ENCODE assay signal across 8 mouse cellular contexts in genomic region chr17:34836155-34836855, GRCm38 (mm10). TPM values are rescaled to one million over a fixed set of nuclear protein-coding genes. Genes with fewer than 3 reads are reported as not detected.
DNase-seq lines count a peak whose midpoint lies in the region; ATAC-seq lines count a peak whose summit lies in the region.

No protein-coding gene starts in this region.

- H3K4me1 ChIP-seq in kidney, embryonic 14.5 days (ENCODE audit: control insufficient read depth, insufficient read depth, low read length) = peaks cover 16% of the 10 kb centered on the region
- peaks cover 35% of the 10 kb centered on the region for H3K4me1 ChIP-seq in hindbrain, embryonic 13.5 days (replicated peaks)
- H3K4me1 ChIP-seq in midbrain, embryonic 10.5 days = peaks cover 34% of the 10 kb centered on the region

- no peak for DNase-seq in kidney, postnatal 14 days
- DNase-seq in midbrain, embryonic 10.5 days (ENCODE audit: low spot score) = no peak
- no peak for DNase-seq in left cerebral cortex, adult 8-10 months (ENCODE audit: low spot score in 2 of 2)
- DNase-seq in layer of hippocampus, adult 18-20 months (ENCODE audit: low spot score in 2 of 2) = no peak
- DNase-seq in left cerebral cortex, postnatal 4 days = no peak

- intact Hi-C loops in left cerebral cortex, postnatal 4 days (cut with DNase I) = loop anchor here (5.0 kb wide), 1 partner anchor 184 kb away; no protein-coding TSS in a partner anchor

- peak; percentile 79 for ATAC-seq in kidney, embryonic 14.5 days (ENCODE audit: low FRiP score, low TSS enrichment)
- ATAC-seq in common myeloid progenitor, adult 5-6 weeks (replicated peaks; ENCODE audit: low read depth, poor library complexity, severe bottlenecking) = peak; percentile 63
- ATAC-seq in hindbrain, embryonic 13.5 days (ENCODE audit: low FRiP score) = peak; percentile 86

- H3K36me3 ChIP-seq in kidney, embryonic 14.5 days (ENCODE audit: control insufficient read depth, insufficient read depth, low read length) = peaks cover 29% of the 10 kb centered on the region
- H3K36me3 ChIP-seq in hindbrain, embryonic 13.5 days = peaks cover 52% of the 10 kb centered on the region
- H3K36me3 ChIP-seq in midbrain, embryonic 10.5 days = peaks cover 69% of the 10 kb centered on the region

- H3K27ac ChIP-seq in kidney, embryonic 14.5 days (ENCODE audit: low read depth, low read length) = no peak overlapping the region
- H3K27ac ChIP-seq in hindbrain, embryonic 13.5 days = peak overlapping the region; percentile 87
- peak overlapping the region; percentile 84 for H3K27ac ChIP-seq in midbrain, embryonic 10.5 days (replicated peaks)

- no peaks in the 10 kb centered on the region for H3K9me3 ChIP-seq in kidney, embryonic 14.5 days (ENCODE audit: control insufficient read depth, low read length)
- no peaks in the 10 kb centered on the region for H3K9me3 ChIP-seq in hindbrain, embryonic 13.5 days
- no peaks in the 10 kb centered on the region for H3K9me3 ChIP-seq in midbrain, embryonic 10.5 days (replicated peaks)

- no peaks in the 10 kb centered on the region for H3K27me3 ChIP-seq in kidney, embryonic 14.5 days (ENCODE audit: control insufficient read depth, insufficient read depth, low read length)
- H3K27me3 ChIP-seq in hindbrain, embryonic 13.5 days = no peaks in the 10 kb centered on the region
- no peaks in the 10 kb centered on the region for H3K27me3 ChIP-seq in midbrain, embryonic 10.5 days (ENCODE audit: low read depth, poor library complexity, severe bottlenecking)

- peak overlapping the region; percentile 88 for H3K4me3 ChIP-seq in kidney, embryonic 14.5 days (ENCODE audit: low read length)
- H3K4me3 ChIP-seq in hindbrain, embryonic 13.5 days = peak overlapping the region; percentile 68
- peak overlapping the region; percentile 84 for H3K4me3 ChIP-seq in midbrain, embryonic 10.5 days

- WGBS in kidney, embryonic 14.5 days = 5% methylated on average over 43 of the region's 48 CpGs
- 3% methylated on average over 48 of the region's 48 CpGs for WGBS in hindbrain, embryonic 13.5 days
- 4% methylated on average over 48 of the region's 48 CpGs for WGBS in midbrain, embryonic 10.5 days

- peak overlapping the region; percentile 61 for H3K9ac ChIP-seq in kidney, embryonic 14.5 days (ENCODE audit: low read depth, low read length)
- peak overlapping the region; percentile 86 for H3K9ac ChIP-seq in hindbrain, embryonic 13.5 days

- peak overlapping the region; percentile 96 for H3K4me2 ChIP-seq in kidney, embryonic 14.5 days (replicated peaks; ENCODE audit: low read depth, low read length)
- peak overlapping the region; percentile 99 for H3K4me2 ChIP-seq in hindbrain, embryonic 13.5 days

RNA-seq across cellular contexts. Expression of gene Stk19, which starts 0.4 kb away (rescaled TPM):
- polyA plus RNA-seq in kidney, embryonic 14.5 days (2014; fragmentation: Nextera tagmentation; extraction: Ambion mirVana) = 25.2 and 28.7 TPM in 2 replicates
- 10.0 and 32.9 TPM in 2 replicates for total RNA-seq in common myeloid progenitor, adult 5-6 weeks (2017)
- polyA plus RNA-seq in hindbrain, embryonic 13.5 days (2015; fragmentation: Nextera tagmentation; extraction: Ambion mirVana) = 36.5 and 40.5 TPM in 2 replicates
- polyA plus RNA-seq in midbrain, embryonic 10.5 days (2016; fragmentation: Nextera tagmentation; extraction: Ambion mirVana) = 30.2 and 30.6 TPM in 2 replicates
- total RNA-seq in left cerebral cortex, adult 8-10 months (2022) = 10 to 100 TPM; 45.3 to 49.5 (median 47.7) TPM
- total RNA-seq in layer of hippocampus, adult 18-20 months (2021) = 10 to 100 TPM; 50.8 to 53.8 TPM
- 10 to 100 TPM; 47.9 to 48.2 TPM for total RNA-seq in left cerebral cortex, postnatal 4 days (2021)

RNA-seq across cellular contexts. Expression of gene Dxo, which starts 0.5 kb away (rescaled TPM):
- 55.7 and 66.4 TPM in 2 replicates for polyA plus RNA-seq in kidney, embryonic 14.5 days (2014; fragmentation: Nextera tagmentation; extraction: Ambion mirVana)
- 21.2 and 27.9 TPM in 2 replicates for total RNA-seq in common myeloid progenitor, adult 5-6 weeks (2017)
- polyA plus RNA-seq in hindbrain, embryonic 13.5 days (2015; fragmentation: Nextera tagmentation; extraction: Ambion mirVana) = 68.9 and 69.6 TPM in 2 replicates
- 81.2 and 88.1 TPM in 2 replicates for polyA plus RNA-seq in midbrain, embryonic 10.5 days (2016; fragmentation: Nextera tagmentation; extraction: Ambion mirVana)
- total RNA-seq in left cerebral cortex, adult 8-10 months (2022) = 10 to 100 TPM; 31.8 to 37.2 (median 34.0) TPM
- 10 to 100 TPM; 36.6 to 40.8 TPM for total RNA-seq in layer of hippocampus, adult 18-20 months (2021)
- total RNA-seq in left cerebral cortex, postnatal 4 days (2021) = 10 to 100 TPM; 33.8 to 38.1 TPM

RNA-seq across cellular contexts. Expression of gene Skiv2l, which starts 13.7 kb away (rescaled TPM):
- polyA plus RNA-seq in kidney, embryonic 14.5 days (2014; fragmentation: Nextera tagmentation; extraction: Ambion mirVana) = 22.8 and 45.9 TPM in 2 replicates
- total RNA-seq in common myeloid progenitor, adult 5-6 weeks (2017) = 28.9 and 33.8 TPM in 2 replicates
- polyA plus RNA-seq in hindbrain, embryonic 13.5 days (2015; fragmentation: Nextera tagmentation; extraction: Ambion mirVana) = 54.1 and 60.4 TPM in 2 replicates
- polyA plus RNA-seq in midbrain, embryonic 10.5 days (2016; fragmentation: Nextera tagmentation; extraction: Ambion mirVana) = 57.8 and 62.4 TPM in 2 replicates
- total RNA-seq in left cerebral cortex, adult 8-10 months (2022) = 10 to 100 TPM; 61.1 to 73.1 (median 67.3) TPM
- total RNA-seq in layer of hippocampus, adult 18-20 months (2021) = 10 to 100 TPM; 70.1 to 74.2 TPM
- total RNA-seq in left cerebral cortex, postnatal 4 days (2021) = 10 to 100 TPM; 68.5 to 74.7 TPM

RNA-seq across cellular contexts. Expression of gene Nelfe, which starts 13.9 kb away (rescaled TPM):
- polyA plus RNA-seq in kidney, embryonic 14.5 days (2014; fragmentation: Nextera tagmentation; extraction: Ambion mirVana) = 107 and 119 TPM in 2 replicates
- total RNA-seq in common myeloid progenitor, adult 5-6 weeks (2017) = 39.6 and 41.9 TPM in 2 replicates
- polyA plus RNA-seq in hindbrain, embryonic 13.5 days (2015; fragmentation: Nextera tagmentation; extraction: Ambion mirVana) = 82.7 and 88.9 TPM in 2 replicates
- 137 and 139 TPM in 2 replicates for polyA plus RNA-seq in midbrain, embryonic 10.5 days (2016; fragmentation: Nextera tagmentation; extraction: Ambion mirVana)
- total RNA-seq in left cerebral cortex, adult 8-10 months (2022) = 10 to 100 TPM; 34.8 to 38.3 (median 37.2) TPM
- total RNA-seq in layer of hippocampus, adult 18-20 months (2021) = 10 to 100 TPM; 34.1 to 39.6 TPM
- 10 to 100 TPM; 31.7 to 32.8 TPM for total RNA-seq in left cerebral cortex, postnatal 4 days (2021)

RNA-seq across cellular contexts. Expression of gene Cfb, which starts 26.0 kb away (rescaled TPM):
- 4.0 and 5.4 TPM in 2 replicates for polyA plus RNA-seq in kidney, embryonic 14.5 days (2014; fragmentation: Nextera tagmentation; extraction: Ambion mirVana)
- total RNA-seq in common myeloid progenitor, adult 5-6 weeks (2017) = not detected in 2 replicates
- 1.9 TPM in 2 replicates for polyA plus RNA-seq in hindbrain, embryonic 13.5 days (2015; fragmentation: Nextera tagmentation; extraction: Ambion mirVana)
- polyA plus RNA-seq in midbrain, embryonic 10.5 days (2016; fragmentation: Nextera tagmentation; extraction: Ambion mirVana) = 1.8 and 2.8 TPM in 2 replicates
- total RNA-seq in left cerebral cortex, adult 8-10 months (2022) = under 1 TPM in 1 of 4 experiments, not detected in 3; 0.43 TPM
- total RNA-seq in layer of hippocampus, adult 18-20 months (2021) = not detected
- under 1 TPM; 0.28 to 0.66 TPM for total RNA-seq in left cerebral cortex, postnatal 4 days (2021)
